Mouse (Mus musculus) adrenal gland, adult 18-20 months (tissue): ENCODE data around the gene Slitrk2. TPM values are rescaled to one million over a fixed set of nuclear protein-coding genes. Genes with fewer than 3 reads are reported as not detected.

ENCODE experiments used
- DNase-seq, 2 experiments: peaks; one replicate each; pipeline ENCODE4 v3.0.0; 2021 to 2022; ENCODE audit warnings: low spot score in 2 of 2
- long read RNA-seq, 2 experiments: library from polyadenylated mRNA; stranded (forward); transcript quantifications; one replicate each; pipeline ENCODE4 v2.0.0; 2021
- total RNA-seq, 2 experiments: library from RNA; stranded (reverse); gene quantifications; 1 replicate in 1 of 2; 2 replicates in 1 of 2; pipeline ENCODE4 v1.2.3; 2021

The Slitrk2 gene
- 1 to 10 TPM; 1.2 to 1.5 TPM for total RNA-seq
- long read RNA-seq, experiment 1: 0 reads
- long read RNA-seq, experiment 2: 0 reads

- no peak for DNase-seq
Measured at GRCm38 (mm10) chrX:66648911-66649620, at the start of gene Slitrk2. Slitrk2 (plus strand) TSS chrX:66649318.

GRCm38 (mm10) chrX:66605490-66605889, 43.6 kb upstream of the Slitrk2 start:
- DNase-seq: no peak

- DNase-seq: peak in 1 of 2 experiments; percentile 19
Measured at GRCm38 (mm10) chrX:66652455-66653144, 3.5 kb downstream of the Slitrk2 start.

- no peak for DNase-seq
Measured at GRCm38 (mm10) chrX:66657365-66657764, 8.2 kb downstream of the Slitrk2 start.

- no peak for DNase-seq
Measured at GRCm38 (mm10) chrX:66676959-66677358, 27.8 kb downstream of the Slitrk2 start.

GRCm38 (mm10) chrX:66678646-66679045, 29.5 kb downstream of the Slitrk2 start:
- DNase-seq: no peak
